Mouse (Mus musculus) duodenum, adult 2 months (tissue): ENCODE data around the gene Etnk2. TPM values are rescaled to one million over a fixed set of nuclear protein-coding genes. Genes with fewer than 3 reads are reported as not detected.

Experiments used
- polyA plus RNA-seq: library from polyadenylated mRNA; depleted of rRNA; stranded (reverse); fragments of >200 nt; gene quantifications from 2 replicates; pipeline ENCODE4 v1.2.3, GENCODE M21; 2012; ENCODE audit warnings: low replicate concordance; rRNA removed

Etnk2 gene
- polyA plus RNA-seq = 0.50 and 0.70 TPM in 2 replicates

GRCm38 (mm10) chr1:133363276-133364021 lies at the start of gene Etnk2:
Gene Etnk2, plus strand, starts transcription at chr1:133363572.

GRCm38 (mm10) chr1:133321267-133321925 lies 42.0 kb upstream of the Etnk2 start, which contains the start of gene Kiss1:
Gene Kiss1, plus strand, starts transcription at chr1:133321875.

GRCm38 (mm10) chr1:133350210-133350609 lies 13.2 kb upstream of the Etnk2 start, which contains the start of gene Ren1:
Gene Ren1, plus strand, starts transcription at chr1:133350510.

GRCm38 (mm10) chr1:133423543-133424480 lies 60.4 kb downstream of the Etnk2 start, which contains the start of gene Sox13:
Gene Sox13, minus strand, starts transcription at chr1:133424377.

Other genes with a start within 250 kb of the Etnk2 start
- gene Ppp1r15b, start 232.4 kb upstream of the Etnk2 start, polyA plus RNA-seq = 26.4 and 31.0 TPM in 2 replicates
- 35.9 and 78.5 TPM in 2 replicates for gene Plekha6, start 199.4 kb upstream of the Etnk2 start, polyA plus RNA-seq
- 34.7 and 60.4 TPM in 2 replicates for gene Golt1a, start 53.8 kb upstream of the Etnk2 start, polyA plus RNA-seq
- not detected in 2 replicates for gene Kiss1, start 41.7 kb upstream of the Etnk2 start, polyA plus RNA-seq
- 0.36 TPM in 1 of 2 replicates, not detected in the other for gene Ren1, start 13.1 kb upstream of the Etnk2 start, polyA plus RNA-seq
- gene Sox13, start 60.8 kb downstream of the Etnk2 start, polyA plus RNA-seq = 47.7 and 115 TPM in 2 replicates
- gene Snrpe, start 246.7 kb downstream of the Etnk2 start, polyA plus RNA-seq = 2.7 and 5.7 TPM in 2 replicates